Mouse (Mus musculus): Measurements from ENCODE around the gene Trio. TPM values are rescaled to one million over a fixed set of nuclear protein-coding genes. Genes with fewer than 3 reads are reported as not detected.

Gene Trio
- polyA plus RNA-seq, 1 experiment: 17.5 TPM

DNA sequence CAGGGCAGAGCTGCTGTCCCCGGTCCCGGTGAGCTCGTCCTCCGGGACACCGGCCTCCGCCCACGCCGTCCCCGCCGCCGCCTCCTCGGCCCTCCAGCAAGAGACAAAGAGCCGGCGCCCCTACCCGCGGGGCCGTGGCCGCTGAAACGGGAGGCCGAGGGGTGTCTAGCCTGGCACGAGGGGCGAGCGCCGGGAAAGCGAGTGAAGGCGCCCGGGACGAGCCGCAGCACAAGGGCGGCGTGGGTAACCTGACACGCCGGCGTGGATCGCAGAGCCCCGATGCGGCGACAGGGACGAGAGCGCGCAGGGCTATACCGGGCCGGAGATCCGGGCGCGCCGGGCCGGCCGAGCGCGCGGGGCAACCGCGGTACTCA, 696 bp downstream of the Trio start:
- Histone ChIP-seq H3K27ac (ENCODE audit: insufficient read depth, low read depth, low read length) (no peak overlapping the region), H3K4me3 (ENCODE audit: low read depth, low read length) (peak overlapping the region; percentile 80), H3K36me3 (ENCODE audit: control insufficient read depth, insufficient read depth, low read length) (no peaks in the 10 kb centered on the region), H3K27me3 (ENCODE audit: control insufficient read depth, insufficient read depth, low read length) (peaks cover 6% of the 10 kb centered on the region), H3K4me1 (ENCODE audit: control insufficient read depth, insufficient read depth, insufficient read length, low read length) (peaks cover 13% of the 10 kb centered on the region; the same call in 1 of the 2 replicates)
- TF ChIP-seq POLR2A (IDR thresholded peaks at IDR 0.05; ENCODE audit: low read depth, low read length) (no peak), CTCF (IDR thresholded peaks at IDR 0.05; ENCODE audit: extremely low read depth, insufficient read length, insufficient replicate concordance, low read depth, low read length) (no peak)
- under 1% methylated on average over 54 of the region's 54 CpGs for WGBS

DNA sequence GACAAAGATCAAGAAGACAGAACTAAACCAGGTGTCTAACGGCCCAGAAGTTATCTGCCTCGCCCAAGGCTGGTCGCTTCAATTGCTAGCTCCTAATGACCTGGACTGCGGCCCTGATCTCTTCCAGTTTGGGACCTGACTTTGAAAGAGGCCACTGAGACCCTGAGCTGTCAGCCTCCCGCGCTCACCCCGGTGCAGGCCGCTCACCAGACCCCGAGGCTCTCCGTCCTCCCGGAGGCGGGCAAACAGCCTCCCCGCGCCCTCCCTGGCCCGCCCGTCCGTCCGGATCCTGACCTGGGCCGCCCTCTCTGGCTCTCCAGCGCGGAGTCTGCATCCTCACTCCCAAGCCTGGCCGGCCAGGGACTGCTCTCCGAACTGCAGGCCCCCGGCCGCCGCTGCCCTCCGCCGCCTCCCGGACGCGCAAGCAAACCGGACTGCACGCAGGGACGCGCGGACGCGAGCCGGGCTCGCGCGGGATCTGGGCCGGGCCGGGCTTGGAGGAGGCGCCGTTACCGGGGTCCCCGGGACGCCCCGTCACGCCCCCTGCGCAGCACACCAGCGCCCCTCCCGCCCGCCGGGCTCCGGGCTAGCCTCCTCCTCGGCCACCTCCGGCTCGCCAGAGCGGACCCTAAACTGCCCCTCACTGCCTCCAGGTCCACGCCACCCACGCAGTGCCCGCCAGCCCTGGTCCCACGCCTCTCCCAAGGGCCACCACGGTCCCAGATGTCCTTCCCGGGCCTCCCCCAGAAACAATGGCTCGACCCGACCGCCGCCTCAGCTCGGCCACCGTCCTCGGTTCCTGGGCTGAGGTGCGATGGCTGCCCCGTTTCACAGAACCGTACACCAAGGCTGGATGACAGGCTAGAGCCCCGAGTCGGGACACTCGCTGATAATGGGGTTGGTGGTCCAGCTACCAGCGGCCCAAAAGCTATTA, 1.4 kb downstream of the Trio start:
- Histone ChIP-seq H3K4me3 (ENCODE audit: low read depth, low read length) (peak overlapping the region; percentile 80), H3K4me1 (ENCODE audit: control insufficient read depth, insufficient read depth, insufficient read length, low read length) (peaks cover 14% of the 10 kb centered on the region; the same call in 1 of the 2 replicates), H3K27me3 (ENCODE audit: control insufficient read depth, insufficient read depth, low read length) (peaks cover 6% of the 10 kb centered on the region), H3K27ac (ENCODE audit: insufficient read depth, low read depth, low read length) (no peak overlapping the region), H3K36me3 (ENCODE audit: control insufficient read depth, insufficient read depth, low read length) (no peaks in the 10 kb centered on the region)
- no peak for TF ChIP-seq POLR2A (IDR thresholded peaks at IDR 0.05; ENCODE audit: low read depth, low read length)
- no peak for TF ChIP-seq CTCF (IDR thresholded peaks at IDR 0.05; ENCODE audit: extremely low read depth, insufficient read length, insufficient replicate concordance, low read depth, low read length)
- WGBS: under 1% methylated on average over 79 of the region's 81 CpGs

DNA sequence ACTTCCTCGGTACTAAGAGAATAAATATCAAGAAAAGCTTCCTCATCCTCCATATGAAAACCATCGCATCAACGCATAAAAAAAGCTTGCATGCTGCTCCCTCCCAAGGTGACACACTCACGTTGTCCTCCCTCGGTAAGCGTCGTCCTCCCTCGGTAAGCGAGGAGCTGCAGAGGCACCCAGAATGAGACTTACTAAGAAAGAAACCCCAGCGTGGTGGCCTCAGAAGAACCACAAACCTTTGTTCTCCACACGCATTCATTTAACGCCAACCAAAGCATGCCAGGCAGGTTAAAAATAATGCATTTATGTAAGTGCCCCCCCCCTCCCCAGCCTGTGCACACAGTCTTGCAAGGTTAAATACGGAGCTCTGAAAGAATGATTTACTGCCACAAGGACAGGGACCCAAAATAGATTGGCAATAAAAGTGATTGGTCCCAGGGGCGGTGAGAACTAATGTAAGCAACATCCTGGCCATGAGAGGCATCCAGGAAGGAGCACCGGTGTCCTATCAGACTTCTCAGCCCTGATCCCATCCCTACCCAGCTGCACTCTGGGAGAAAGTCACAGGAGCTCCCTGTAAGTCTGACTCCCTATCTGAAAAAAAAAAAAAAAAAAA, 3.9 kb downstream of the Trio start:
- Histone ChIP-seq H3K4me1 (ENCODE audit: control insufficient read depth, insufficient read depth, insufficient read length, low read length) (peaks cover 15% of the 10 kb centered on the region; the same call in 1 of the 2 replicates), H3K4me3 (ENCODE audit: low read depth, low read length) (no peak overlapping the region), H3K27ac (ENCODE audit: insufficient read depth, low read depth, low read length) (no peak overlapping the region), H3K36me3 (ENCODE audit: control insufficient read depth, insufficient read depth, low read length) (no peaks in the 10 kb centered on the region), H3K27me3 (ENCODE audit: control insufficient read depth, insufficient read depth, low read length) (peaks cover 6% of the 10 kb centered on the region)
- no peak for TF ChIP-seq POLR2A (IDR thresholded peaks at IDR 0.05; ENCODE audit: low read depth, low read length)
- TF ChIP-seq CTCF (IDR thresholded peaks at IDR 0.05; ENCODE audit: extremely low read depth, insufficient read length, insufficient replicate concordance, low read depth, low read length): no peak
- WGBS: 24% methylated on average over 15 of the region's 15 CpGs

DNA sequence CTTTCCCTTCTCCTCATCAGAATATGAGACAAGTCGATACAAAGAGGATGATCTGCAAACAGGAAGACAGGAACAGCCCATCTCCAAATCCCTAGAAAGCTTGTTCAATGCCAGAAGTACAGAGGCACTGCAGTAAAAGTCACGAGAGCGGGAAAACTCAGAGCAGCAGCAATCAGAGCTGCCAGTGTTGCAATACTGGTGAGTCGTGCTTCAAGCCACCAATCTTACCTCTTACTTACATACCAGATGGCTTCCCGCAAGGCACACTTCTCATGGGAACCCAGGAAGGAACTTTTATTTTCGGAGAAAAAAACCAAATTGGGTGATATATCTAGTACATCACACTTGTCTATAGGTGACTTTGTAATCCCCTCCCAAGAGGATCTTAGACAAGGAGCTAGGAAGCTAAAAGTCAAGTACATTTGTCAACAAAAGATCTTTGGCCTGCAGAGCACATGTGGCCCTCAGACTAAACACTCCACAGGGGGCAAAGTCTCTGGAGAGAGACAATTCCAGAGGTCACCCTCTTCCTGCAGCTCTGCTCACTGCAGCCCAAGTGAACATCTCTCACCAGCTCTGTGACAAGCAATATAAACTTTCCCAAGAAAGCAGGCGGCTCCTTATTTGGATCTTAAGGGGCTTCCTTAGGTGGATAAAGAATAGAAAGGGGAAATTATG, 6.1 kb downstream of the Trio start:
- TF ChIP-seq POLR2A (IDR thresholded peaks at IDR 0.05; ENCODE audit: low read depth, low read length): no peak
- no peak for TF ChIP-seq CTCF (IDR thresholded peaks at IDR 0.05; ENCODE audit: extremely low read depth, insufficient read length, insufficient replicate concordance, low read depth, low read length)
- H3K27me3 ChIP-seq (ENCODE audit: control insufficient read depth, insufficient read depth, low read length): peaks cover 6% of the 10 kb centered on the region
- no peaks in the 10 kb centered on the region for H3K36me3 ChIP-seq (ENCODE audit: control insufficient read depth, insufficient read depth, low read length)
- no peak overlapping the region for H3K27ac ChIP-seq (ENCODE audit: insufficient read depth, low read depth, low read length)
- H3K4me1 ChIP-seq (ENCODE audit: control insufficient read depth, insufficient read depth, insufficient read length, low read length): peaks cover 15% of the 10 kb centered on the region; the same call in 1 of the 2 replicates
- WGBS: 54% methylated on average over 7 of the region's 7 CpGs
- H3K4me3 ChIP-seq (ENCODE audit: low read depth, low read length): no peak overlapping the region

DNA sequence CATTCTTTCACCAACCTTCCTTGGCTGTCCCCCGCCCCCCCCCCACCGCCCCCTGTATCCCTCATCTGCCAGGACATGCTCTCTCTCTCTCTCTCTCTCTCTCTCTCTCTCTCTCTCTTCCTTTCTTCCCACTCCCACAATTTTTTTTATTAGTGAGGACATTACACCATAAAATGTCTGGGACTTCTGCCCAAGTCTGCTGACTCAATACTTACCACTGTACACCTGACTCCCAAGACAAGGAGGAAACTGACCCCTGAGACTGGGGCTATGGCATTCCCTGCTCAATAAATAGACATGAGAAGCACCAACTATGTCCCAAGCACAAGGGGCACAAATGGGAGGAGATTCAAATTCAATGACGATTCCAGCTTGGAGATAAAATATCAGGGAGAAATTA, 18.1 kb downstream of the Trio start:
- TF ChIP-seq CTCF (IDR thresholded peaks at IDR 0.05; ENCODE audit: extremely low read depth, insufficient read length, insufficient replicate concordance, low read depth, low read length): no peak
- Histone ChIP-seq H3K4me3 (ENCODE audit: low read depth, low read length) (no peak overlapping the region), H3K36me3 (ENCODE audit: control insufficient read depth, insufficient read depth, low read length) (no peaks in the 10 kb centered on the region), H3K27me3 (ENCODE audit: control insufficient read depth, insufficient read depth, low read length) (no peaks in the 10 kb centered on the region), H3K27ac (ENCODE audit: insufficient read depth, low read depth, low read length) (no peak overlapping the region), H3K4me1 (ENCODE audit: control insufficient read depth, insufficient read depth, insufficient read length, low read length) (peaks cover 6% of the 10 kb centered on the region)
- WGBS: 51% methylated on average over 3 of the region's 3 CpGs

DNA sequence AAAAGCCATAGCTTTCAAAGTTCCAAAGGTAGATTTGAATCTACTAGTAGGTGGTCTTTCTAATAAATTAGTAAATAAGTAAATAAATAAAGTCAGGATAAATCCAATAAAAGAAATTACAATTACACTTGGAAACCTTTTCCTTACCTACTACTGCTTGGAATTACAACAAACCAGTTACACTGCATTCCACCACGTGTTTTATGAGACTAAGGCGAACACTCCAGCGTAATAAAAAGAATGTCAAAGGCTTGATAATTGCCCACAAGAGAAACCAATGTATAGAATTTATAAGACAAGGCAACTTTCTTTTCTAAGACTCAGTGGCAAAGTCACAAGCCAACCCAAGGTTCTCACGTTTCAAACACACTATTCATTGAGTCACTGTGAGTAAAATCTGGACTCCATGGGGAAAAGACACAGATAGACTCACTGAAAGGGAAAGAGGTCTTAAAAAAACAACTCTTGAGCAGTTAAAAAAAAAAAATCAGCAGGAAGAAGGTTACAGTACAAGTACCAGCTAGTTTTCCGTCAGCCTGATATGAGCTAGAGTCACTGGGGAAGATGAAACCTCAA, 21.4 kb downstream of the Trio start:
- Histone ChIP-seq H3K36me3 (ENCODE audit: control insufficient read depth, insufficient read depth, low read length) (no peaks in the 10 kb centered on the region), H3K4me3 (ENCODE audit: low read depth, low read length) (no peak overlapping the region), H3K4me1 (ENCODE audit: control insufficient read depth, insufficient read depth, insufficient read length, low read length) (peaks cover 6% of the 10 kb centered on the region), H3K27me3 (ENCODE audit: control insufficient read depth, insufficient read depth, low read length) (no peaks in the 10 kb centered on the region), H3K27ac (ENCODE audit: insufficient read depth, low read depth, low read length) (no peak overlapping the region)
- 27% methylated on average over 5 of the region's 5 CpGs for WGBS
- TF ChIP-seq POLR2A (IDR thresholded peaks at IDR 0.05; ENCODE audit: low read depth, low read length) (no peak), CTCF (IDR thresholded peaks at IDR 0.05; ENCODE audit: extremely low read depth, insufficient read length, insufficient replicate concordance, low read depth, low read length) (no peak)
